Mouse (Mus musculus) cerebellum, adult 2 months (tissue): ENCODE measurements around the gene Pfkfb4.

Source experiments
- CTCF ChIP-seq: fragments of 200-500 bp; IDR thresholded peaks from 2 replicates; pipeline ENCODE4 v1.5.1; 2011; ENCODE audit warnings: low read depth, mild to moderate bottlenecking, control low read depth, low read length, moderate library complexity, borderline replicate concordance; ENCODE audit not compliant: insufficient read depth
- POLR2A ChIP-seq: fragments of 200-500 bp; IDR thresholded peaks from 2 replicates; pipeline ENCODE4 v1.6.1; 2011; ENCODE audit warnings: low read length, control low read depth, borderline replicate concordance; ENCODE audit not compliant: insufficient read depth

GRCm38 (mm10) chr9:109051011-109051501 lies 59.5 kb downstream of the Pfkfb4 start:
- TF ChIP-seq CTCF (no peak), POLR2A (no peak)
